ENCODE assay signal across 16 mouse cellular contexts in the genomic region with DNA sequence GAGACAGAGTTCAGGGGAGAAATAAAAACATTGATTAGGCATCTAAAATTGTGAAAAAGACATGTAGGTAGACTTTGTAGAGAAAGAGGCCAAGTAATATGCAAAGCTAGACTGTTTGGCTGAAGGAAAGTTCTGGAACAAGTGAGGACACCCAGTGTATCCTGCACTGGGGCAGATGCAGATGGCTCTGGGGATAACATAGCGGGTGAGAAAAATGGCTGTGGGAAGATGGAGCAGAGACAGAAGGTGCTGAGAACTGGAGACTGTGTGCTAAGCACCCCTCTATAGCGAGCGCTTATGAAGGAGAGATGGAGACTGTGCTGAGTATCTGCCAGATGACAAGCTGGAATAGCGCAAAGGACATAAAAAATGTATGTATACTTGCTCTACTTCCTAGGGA.
"Had no signal": no experiment of that assay in that cellular context is flagged by ENCODE, and none has a peak within 500 bp of the region (broad histone marks: within the 10 kb centered on the region; RNA-seq: fewer than 3 reads in every experiment).

No protein-coding gene starts in this region.

- H3K4me3 ChIP-seq: megakaryocyte, embryonic 14.5 days; midbrain, embryonic 13.5 days; midbrain, embryonic 15.5 days; neural tube, embryonic 12.5 days; stomach, embryonic 15.5 days had no signal

- ATAC-seq: midbrain, embryonic 13.5 days; midbrain, embryonic 15.5 days had no signal

- H3K9me3 ChIP-seq: midbrain, embryonic 13.5 days; midbrain, embryonic 15.5 days; neural tube, embryonic 12.5 days; stomach, embryonic 15.5 days had no signal

- DNase-seq: lung, adult 18-20 months; lung, embryonic 14.5 days; lung, postnatal 14 days; lung, postnatal 36 days; right cerebral cortex, postnatal 14 days; thymus, adult 18-20 months; thymus, postnatal 14 days; thymus, postnatal 36 days had no signal

- H3K4me2 ChIP-seq: lung, embryonic 14.5 days; midbrain, embryonic 11.5 days; midbrain, embryonic 13.5 days; midbrain, embryonic 15.5 days; neural tube, embryonic 12.5 days; stomach, embryonic 15.5 days had no signal

- H3K9ac ChIP-seq: lung, embryonic 14.5 days; midbrain, embryonic 13.5 days; midbrain, embryonic 15.5 days; neural tube, embryonic 12.5 days; stomach, embryonic 15.5 days had no signal

- H3K4me1 ChIP-seq: megakaryocyte, embryonic 14.5 days; midbrain, embryonic 13.5 days; midbrain, embryonic 15.5 days; neural tube, embryonic 12.5 days; stomach, embryonic 15.5 days had no signal

- H3K27ac ChIP-seq: macrophage; midbrain, embryonic 13.5 days; midbrain, embryonic 15.5 days; neural tube, embryonic 12.5 days; stomach, embryonic 15.5 days; stomach, postnatal 0 days had no signal

- H3K36me3 ChIP-seq: midbrain, embryonic 13.5 days; midbrain, embryonic 15.5 days; neural tube, embryonic 12.5 days; stomach, embryonic 15.5 days had no signal

- H3K27me3 ChIP-seq: megakaryocyte, embryonic 14.5 days; midbrain, embryonic 13.5 days; midbrain, embryonic 15.5 days; neural tube, embryonic 12.5 days; stomach, embryonic 15.5 days had no signal
